Mouse (Mus musculus): Measurements from ENCODE around the gene Defb42.

The Defb42 gene

DNA sequence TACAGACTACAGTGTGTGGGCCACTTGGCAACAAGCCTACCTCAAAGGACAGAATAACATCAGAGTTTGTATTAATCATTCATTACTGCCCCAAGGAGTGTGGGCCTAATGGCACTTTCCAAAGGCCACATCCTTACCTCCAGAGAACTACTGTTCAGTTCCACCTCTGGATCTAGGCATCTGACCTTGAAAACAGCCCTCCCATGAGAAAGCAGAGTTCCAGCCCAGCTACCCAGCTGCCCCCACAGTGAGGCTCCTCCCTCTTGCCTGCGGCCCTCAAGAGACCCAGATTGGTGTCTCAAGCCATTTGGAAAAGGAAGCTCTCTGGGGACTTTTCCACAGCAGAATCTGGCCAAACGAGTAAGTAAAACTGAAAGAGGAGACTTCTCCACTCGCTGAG lies at the start of gene Defb42:
Gene Defb42 (plus strand): TSS at position 301 of the 400 bp plus-strand sequence.
- no peak for DNase-seq

DNA sequence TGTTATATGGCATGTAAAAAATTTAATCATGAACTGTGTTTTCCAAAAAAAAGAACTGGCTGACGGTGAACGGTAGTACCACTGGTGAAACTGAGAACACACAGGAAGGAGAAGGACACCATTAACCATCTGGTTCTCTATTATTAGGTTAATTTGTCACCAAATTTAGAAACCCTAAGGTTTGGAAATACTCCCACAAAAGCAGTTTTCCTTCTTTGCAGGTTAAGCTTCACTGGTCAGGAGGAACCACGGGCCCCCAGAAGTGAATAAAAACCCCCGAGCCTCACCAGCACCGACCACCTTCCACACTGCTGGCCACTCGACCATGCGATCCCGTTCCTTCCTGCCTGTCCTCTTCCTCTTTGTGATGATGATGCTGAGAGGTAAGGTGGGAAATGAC lies 49.0 kb upstream of the Defb42 start, which contains the start of gene Defb47:
Gene Defb47 (plus strand): TSS at position 301 of the 400 bp plus-strand sequence.
- no peak for DNase-seq

DNA sequence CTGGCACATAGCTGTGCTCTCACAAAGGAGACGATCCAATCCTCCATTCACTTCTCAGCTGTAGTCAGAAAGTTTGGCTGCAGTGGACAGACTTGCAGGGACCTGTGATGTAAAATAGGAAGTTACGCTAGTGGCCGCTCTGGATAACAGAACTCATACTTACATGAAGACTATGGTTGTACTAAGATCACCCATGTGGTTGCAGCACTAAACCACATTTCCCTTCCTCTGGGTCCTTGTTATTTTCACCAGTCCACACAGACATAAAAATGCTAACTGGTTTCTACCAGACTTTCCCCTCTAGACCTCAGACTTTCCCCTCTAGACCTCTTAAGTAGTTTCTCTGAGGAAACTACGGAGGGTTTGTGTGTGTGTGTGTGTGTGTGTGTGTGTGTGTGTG lies 47.8 kb upstream of the Defb42 start:
- DNase-seq: no peak

DNA sequence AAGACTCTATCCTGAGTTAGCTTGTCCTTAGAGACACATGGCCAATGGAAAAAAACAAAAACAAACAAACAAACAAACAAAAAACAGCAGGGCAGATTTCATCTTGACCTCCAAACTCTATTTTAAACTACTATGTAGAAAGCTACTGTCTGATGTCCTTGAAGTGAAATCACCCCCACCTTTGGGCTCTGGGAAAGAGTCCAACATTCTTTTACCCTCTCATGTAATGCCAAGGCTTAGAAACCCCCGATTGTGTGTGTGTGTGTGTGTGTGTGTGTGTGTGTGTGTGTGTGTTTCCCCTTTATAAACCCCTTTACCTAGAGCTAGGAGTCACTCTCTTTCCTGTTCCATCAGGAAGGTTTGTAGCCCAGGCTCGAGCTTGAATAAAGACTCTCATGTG lies 44.2 kb upstream of the Defb42 start:
- no peak for DNase-seq

DNA sequence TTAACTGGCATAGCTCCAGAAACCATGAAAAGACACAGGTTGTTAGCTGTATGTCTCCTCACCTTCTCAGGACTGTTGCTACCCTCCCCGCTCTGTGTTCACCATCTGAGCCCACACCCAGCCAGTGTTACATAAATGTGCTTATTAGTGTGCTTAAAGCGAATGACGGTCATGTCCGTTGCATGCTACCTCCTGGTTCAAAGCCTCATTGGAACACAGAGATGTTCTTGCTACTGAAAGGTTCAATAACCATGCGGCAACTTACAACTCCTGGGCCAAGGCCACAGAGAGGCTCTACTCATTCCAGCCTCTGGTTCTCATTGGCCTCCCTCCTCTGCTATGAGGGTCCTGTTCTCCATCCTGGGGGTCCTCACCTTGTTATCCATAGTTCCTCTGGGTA lies 35.3 kb upstream of the Defb42 start, which contains the start of gene Defb43:
Gene Defb43 (plus strand): TSS at position 301 of the 400 bp plus-strand sequence.
- DNase-seq: no peak

DNA sequence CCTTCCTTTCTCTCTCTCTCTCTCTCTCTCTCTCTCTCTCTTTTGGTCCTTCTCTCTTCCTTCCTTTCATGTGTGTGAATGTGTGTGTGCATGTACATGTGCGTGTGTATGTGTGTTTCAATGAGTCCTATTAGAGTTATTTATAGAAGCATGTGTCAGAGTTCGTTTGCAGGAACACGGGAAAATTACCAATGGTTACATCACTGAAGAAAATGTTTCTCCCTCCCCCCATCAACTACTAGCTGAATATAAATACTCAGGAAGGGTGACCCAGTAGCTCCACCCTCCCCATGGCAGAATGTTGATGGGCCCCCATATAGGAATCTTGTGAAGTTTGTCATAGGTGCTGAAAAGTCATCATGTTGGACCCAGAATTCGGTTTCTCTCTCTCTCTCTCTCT lies 33.7 kb upstream of the Defb42 start:
- DNase-seq: no peak

DNA sequence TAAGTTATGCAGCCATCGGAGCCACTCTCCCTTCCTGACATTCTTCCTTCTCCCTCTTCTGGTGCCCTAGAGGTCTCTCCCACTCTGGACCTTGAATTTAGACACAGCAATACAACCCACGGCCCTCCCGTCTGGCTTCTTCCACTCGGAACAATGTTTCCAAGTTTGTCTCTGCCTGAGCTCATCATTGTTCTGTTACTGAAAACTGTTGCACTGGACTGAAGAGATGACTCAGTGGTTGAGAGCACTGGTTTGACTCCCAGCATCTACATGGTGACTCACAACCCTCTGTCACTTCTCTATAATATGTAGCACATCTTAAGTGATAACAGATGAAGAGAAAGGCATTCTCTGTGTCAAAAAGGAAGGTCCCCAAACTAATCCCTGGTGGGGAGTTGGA lies 32.1 kb upstream of the Defb42 start:
- DNase-seq: no peak

DNA sequence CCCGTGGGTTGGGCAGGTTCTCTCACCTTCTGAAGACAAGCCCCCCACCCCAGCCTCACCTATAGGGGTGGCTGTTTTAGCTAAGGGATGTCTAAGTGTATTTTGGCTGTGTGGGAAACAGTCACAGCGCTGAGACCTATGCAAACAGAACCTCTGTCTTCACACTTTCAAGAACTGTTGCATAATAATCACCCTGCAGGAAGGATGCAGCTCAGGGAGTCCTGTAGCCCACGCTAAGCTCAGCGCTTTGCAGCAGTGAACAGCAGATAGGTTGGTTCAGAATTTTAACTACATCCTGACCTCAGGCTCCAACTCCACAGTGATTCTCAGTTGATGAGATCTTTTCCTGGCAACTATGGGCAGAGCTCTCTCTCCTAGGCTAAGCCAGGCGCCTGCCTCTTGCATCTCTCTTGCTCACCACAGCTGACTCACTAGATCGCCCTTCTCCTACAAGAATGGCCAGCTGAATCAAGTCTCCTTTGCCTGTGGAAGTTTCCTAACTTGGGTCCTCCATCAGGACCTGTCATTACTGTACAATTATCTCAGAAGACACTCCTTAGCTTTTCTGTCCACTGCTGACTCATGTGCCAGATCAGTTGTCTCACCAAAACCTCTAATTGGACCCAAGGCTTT lies 26.2 kb upstream of the Defb42 start:
- no peak for DNase-seq

DNA sequence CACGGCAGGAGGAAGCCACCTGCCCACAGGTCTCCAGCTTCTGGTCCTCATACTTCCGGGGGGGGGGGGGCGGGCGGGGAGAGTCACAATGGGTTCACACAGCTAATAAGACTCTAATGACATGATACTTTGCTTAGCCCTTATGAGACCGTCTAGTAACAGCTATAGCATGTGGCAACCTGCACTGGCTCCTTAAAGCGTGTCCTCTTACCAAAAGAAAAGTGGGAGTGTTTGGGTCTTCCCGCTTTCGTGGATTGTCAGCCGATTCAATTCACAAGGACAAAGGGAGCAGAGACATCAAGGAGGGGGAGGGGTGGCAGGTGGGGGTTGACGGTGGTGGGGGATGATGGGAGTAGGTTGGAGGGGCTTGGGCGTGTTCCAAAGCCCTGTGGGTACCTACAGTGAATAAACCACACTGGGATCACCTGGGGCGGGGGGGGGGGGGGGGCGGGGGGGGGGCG lies 3.1 kb downstream of the Defb42 start, which contains the start of gene Defb30:
Gene Defb30 (minus strand): TSS at position 51 of the 461 bp plus-strand sequence.
- no peak for DNase-seq

DNA sequence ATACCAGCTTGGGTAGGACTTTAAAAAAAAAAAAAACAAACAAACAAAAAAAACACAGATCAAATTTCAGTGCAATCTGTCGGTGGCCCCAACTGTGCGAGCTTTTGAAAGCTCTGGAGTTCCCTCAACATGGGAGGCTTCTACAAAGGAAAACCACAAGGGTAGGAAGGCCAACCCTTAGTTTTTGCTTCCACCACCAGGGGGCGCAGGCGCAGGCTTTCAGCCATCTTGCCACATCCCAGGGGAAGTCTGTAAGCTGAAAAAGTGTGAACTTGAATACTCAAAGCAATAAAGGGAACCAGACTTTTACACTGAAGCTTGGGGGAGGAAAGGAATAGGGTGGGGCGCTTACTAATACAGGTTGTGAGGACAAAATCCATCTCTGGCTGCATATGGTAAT lies 4.0 kb downstream of the Defb42 start:
- peak; percentile 50 to 55 for DNase-seq

DNA sequence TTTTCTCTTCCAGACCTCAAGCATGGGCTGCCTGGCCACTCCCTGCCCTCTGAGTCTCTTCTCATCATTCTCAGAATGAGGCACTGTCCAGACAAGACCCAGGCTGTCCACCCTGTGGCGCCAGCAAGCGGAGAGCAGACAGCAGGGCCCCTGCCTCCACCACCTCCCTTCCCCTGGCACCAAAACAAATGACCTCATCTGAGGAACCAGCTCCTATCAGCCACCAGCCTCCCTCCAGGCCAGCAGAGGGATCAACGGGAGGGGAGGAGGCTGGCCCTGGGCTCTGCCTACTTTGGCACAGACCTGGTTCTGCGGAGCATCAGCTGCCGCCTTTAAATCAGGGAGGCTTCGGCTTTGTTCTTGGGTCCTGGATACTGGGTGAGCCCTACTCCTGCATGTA lies 7.9 kb downstream of the Defb42 start:
- DNase-seq: peak; percentile 84 to 96

DNA sequence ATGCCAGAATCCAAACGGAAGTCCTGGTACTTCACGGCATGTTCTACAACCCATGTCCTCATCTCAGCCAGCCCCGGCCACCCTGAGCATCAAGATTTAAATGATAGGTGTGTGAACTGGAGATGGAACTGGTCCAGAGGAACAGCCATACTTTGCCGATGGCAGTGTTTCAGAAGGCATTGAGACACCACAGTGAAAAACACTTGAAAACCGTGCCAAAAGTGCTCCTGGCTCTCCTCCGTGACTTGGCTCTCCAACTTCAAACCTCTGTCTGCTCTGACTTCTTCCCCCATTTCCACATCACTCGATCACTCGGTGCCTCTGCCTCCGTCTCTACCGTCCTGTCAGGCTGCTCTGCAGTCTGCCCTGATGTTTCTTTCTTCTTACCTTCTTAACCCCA lies 13.6 kb downstream of the Defb42 start:
- DNase-seq: no peak

DNA sequence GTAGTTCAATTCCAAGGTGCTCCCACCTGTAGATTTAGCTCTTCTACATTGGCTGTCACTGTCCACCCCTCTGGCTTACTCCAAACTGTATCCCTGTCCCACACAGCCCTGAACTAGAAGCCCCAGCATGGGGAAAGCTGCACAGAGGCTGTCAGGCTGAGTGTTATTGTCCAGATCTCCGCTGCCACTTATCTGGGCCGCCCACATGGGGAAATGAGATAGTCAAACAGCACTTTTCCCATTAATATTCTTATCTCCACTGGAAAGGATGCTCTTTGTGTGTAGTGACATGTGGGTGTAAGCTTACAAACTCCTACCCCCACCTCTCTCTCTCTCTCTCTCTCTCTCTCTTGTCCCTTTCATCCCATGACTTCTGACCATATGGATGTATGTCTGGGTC lies 15.4 kb downstream of the Defb42 start:
- no peak for DNase-seq

DNA sequence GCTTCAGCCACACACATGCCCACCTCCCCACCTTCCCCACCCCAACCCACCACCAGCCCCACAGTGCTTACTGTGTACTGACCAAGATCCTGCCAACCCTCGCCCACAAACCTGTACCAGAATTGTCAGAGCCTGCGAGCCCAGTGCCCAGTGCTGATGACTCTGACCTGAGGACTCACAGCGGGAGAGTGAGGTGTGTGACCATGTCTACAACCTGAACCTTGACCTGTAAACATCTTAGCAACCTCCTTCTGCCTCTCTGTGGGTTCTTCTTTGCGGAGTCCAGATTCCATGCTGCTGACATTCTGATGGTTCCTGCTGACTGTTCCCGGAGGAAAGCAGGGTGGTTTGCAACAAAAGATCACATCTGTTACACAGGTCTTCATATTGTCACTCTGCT lies 18.6 kb downstream of the Defb42 start:
- DNase-seq: no peak

DNA sequence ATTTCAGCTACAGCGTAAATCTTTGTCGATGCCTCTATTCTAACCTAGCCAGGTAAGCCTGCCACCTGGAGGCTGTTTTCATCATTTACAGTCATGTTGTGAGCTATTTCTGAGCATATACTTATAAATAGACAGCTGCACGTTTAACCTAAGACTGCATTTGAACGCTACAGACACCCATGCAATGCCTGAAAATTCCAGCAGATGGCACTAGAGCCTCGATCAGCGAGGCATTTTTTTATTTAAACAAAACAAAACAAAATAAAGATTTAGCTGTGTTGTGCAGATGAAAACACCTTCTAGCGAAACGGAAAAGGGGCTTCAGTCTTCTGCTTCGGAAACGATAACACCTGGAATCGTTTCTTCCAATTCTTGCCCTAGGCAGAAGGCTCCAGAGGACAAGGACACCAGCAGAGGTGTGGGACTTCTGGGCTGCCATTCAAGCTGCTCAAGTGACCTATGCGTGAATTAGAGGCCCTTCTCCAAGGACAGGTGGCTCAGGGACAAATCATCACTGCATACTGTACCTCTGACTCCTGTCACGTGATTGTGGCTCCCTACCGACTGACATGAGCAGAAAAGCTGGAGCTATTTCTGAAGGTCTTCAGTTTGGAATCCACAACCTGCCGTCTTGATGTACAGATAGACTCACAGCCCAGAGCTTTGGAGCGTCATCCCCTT lies 20.0 kb downstream of the Defb42 start:
- DNase-seq: peak; percentile 59 to 77

DNA sequence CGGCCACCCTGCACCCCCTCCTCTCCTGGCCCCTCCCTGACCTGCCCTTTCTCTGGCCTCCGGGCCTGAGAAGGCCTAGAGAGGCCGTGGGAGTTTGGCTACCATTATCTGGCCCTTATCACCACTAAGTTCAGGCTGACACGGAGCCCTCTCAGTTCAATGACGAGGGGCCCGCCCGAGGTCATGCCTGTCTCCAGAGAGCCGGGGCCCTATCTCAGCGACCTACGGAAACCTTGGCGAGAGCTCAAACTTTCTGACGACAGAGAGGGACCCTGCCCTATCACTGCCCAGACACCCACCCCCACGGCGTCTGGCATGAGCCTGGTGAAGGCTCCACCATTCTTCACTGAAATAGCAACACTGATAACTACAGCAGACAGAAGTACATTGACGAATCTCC lies 20.9 kb downstream of the Defb42 start:
- no peak for DNase-seq
